Mouse (Mus musculus): ENCODE measurements at regions not wholly inside any gene's neighbourhood (a gene's known extent, or its start where the extent isn't known, plus 50 kb on each side); places are given as distances from the start of the nearest gene placed in this dataset.

DNA sequence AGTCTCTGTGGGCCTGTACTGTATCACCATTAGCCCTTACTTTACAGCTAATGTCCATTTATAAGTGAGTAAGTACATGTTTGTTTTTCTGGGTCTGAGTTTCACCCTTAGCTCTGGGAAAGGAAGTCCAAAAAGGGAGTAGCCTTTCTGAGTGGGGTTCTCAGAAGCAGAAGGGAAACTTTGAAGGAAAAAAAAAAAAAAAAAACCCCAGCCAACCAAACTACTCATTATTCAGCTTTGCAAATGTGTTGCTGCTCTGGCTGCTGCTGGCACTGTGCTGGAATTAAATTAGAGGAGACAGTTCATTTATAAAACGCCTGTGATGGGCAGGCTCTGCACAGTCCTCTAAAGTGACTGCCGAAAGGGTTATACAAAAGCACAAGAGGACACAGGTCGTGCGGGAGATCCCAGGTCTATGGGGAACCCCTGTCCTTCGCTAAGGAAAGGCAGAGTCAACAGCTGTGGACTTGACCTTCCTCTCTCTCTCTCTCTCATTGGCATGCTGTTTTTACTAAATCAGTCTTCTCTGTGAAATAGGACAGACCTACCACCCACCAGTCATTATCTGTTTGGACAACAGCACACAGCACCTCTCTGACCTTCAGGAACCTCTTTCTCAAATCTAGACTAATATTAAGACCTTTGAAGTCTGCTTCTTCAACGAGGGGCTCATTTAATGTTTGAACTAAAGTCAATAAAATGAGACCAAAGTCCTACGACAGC, 165.4 kb downstream of the Cd47 start:
- peak overlapping the region; percentile 10; the same call in 1 of the 2 replicates for H3K27ac ChIP-seq (ENCODE audit: insufficient read depth, low read depth, low read length)
- WGBS, result 11% methylated on average over 7 of the region's 7 CpGs
- no peak overlapping the region for H3K4me3 ChIP-seq (ENCODE audit: low read depth, low read length)
- H3K36me3 ChIP-seq (ENCODE audit: control insufficient read depth, insufficient read depth, low read length), result no peaks in the 10 kb centered on the region
- H3K27me3 ChIP-seq (ENCODE audit: control insufficient read depth, insufficient read depth, low read length), result no peaks in the 10 kb centered on the region
- no peak for TF ChIP-seq POLR2A (IDR thresholded peaks at IDR 0.05; ENCODE audit: low read depth, low read length)
- no peak for TF ChIP-seq CTCF (IDR thresholded peaks at IDR 0.05; ENCODE audit: extremely low read depth, insufficient read length, insufficient replicate concordance, low read depth, low read length)
- H3K4me1 ChIP-seq (ENCODE audit: control insufficient read depth, insufficient read depth, insufficient read length, low read length), result peaks cover 30% of the 10 kb centered on the region

DNA sequence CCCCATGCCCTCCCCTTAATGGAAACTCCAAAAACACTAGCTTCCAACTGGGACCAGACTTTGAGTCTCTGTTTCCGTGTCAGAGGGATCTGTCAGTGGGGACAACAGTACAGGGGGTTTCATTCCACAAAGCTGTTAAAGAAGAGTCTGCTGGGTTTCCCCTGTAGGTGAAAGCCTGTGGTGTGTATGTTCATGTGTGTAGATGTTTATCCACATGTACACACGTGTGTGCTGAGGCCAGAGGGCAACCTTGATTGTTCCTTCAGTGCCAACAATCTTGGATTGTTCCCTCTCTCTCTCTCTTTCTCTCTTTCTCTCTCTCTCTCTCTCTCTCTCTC, 165.9 kb downstream of the Cd47 start:
- no peaks in the 10 kb centered on the region for H3K36me3 ChIP-seq (ENCODE audit: control insufficient read depth, insufficient read depth, low read length)
- WGBS, result 16% methylated on average over 2 of the region's 2 CpGs
- no peak overlapping the region for H3K4me3 ChIP-seq (ENCODE audit: low read depth, low read length)
- no peaks in the 10 kb centered on the region for H3K27me3 ChIP-seq (ENCODE audit: control insufficient read depth, insufficient read depth, low read length)
- no peak overlapping the region for H3K27ac ChIP-seq (ENCODE audit: insufficient read depth, low read depth, low read length)
- peaks cover 30% of the 10 kb centered on the region for H3K4me1 ChIP-seq (ENCODE audit: control insufficient read depth, insufficient read depth, insufficient read length, low read length)
- no peak for TF ChIP-seq POLR2A (IDR thresholded peaks at IDR 0.05; ENCODE audit: low read depth, low read length)
- no peak for TF ChIP-seq CTCF (IDR thresholded peaks at IDR 0.05; ENCODE audit: extremely low read depth, insufficient read length, insufficient replicate concordance, low read depth, low read length)

DNA sequence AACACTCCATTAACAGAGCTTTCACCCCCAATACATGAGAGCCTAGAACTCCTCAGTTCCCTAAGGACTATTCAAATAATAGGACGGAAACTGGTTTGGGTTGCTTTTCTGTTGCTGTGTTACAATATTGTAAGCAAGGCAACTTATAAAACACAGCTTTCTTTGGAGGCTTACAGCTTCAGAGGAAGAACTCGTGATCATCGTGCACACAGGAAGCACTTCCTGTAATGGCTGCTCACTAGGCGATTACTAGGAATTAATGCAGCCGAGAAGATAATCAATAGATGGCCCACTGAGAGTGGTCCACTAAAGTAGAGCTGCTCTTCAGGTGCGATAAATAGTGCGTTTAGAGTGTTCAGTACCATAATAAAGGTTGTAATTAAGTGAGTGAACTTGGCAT, 166.8 kb downstream of the Cd47 start:
- TF ChIP-seq CTCF (IDR thresholded peaks at IDR 0.05; ENCODE audit: extremely low read depth, insufficient read length, insufficient replicate concordance, low read depth, low read length), result no peak
- no peak for TF ChIP-seq POLR2A (IDR thresholded peaks at IDR 0.05; ENCODE audit: low read depth, low read length)
- H3K27ac ChIP-seq (ENCODE audit: insufficient read depth, low read depth, low read length), result no peak overlapping the region
- WGBS, result 92% methylated on average over 7 of the region's 7 CpGs
- H3K36me3 ChIP-seq (ENCODE audit: control insufficient read depth, insufficient read depth, low read length), result no peaks in the 10 kb centered on the region
- H3K4me3 ChIP-seq (ENCODE audit: low read depth, low read length), result no peak overlapping the region
- no peaks in the 10 kb centered on the region for H3K27me3 ChIP-seq (ENCODE audit: control insufficient read depth, insufficient read depth, low read length)
- H3K4me1 ChIP-seq (ENCODE audit: control insufficient read depth, insufficient read depth, insufficient read length, low read length), result peaks cover 30% of the 10 kb centered on the region

DNA sequence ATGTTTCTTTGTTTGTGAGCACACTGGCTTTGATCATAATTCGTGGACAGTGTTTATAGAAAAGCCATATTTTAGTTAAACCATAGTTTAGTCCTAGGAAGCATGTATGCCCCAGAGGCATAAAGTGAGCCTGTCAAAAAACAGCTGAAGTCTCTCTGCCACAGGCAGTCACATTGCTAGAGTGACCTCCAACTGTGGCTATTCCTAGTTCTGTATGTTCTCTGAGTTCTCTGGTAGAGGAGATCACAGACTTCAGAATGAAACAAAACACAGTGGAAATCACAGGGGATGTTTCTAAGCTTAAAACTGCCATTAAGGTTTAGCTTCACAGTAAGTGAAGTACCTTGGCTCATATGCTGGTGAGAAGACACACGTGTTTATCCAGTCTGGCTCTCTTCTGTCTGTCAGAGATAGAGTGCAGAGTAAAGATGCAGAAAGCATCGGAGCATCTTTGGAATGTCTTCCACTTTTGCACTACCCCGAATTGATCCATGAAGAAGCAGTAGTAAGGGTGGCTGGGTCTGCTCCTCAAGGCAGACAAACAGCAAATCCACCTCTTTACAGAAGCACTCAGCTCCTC, 168.0 kb downstream of the Cd47 start:
- peaks cover 30% of the 10 kb centered on the region for H3K4me1 ChIP-seq (ENCODE audit: control insufficient read depth, insufficient read depth, insufficient read length, low read length)
- no peak overlapping the region for H3K4me3 ChIP-seq (ENCODE audit: low read depth, low read length)
- 82% methylated on average over 4 of the region's 4 CpGs for WGBS
- no peaks in the 10 kb centered on the region for H3K36me3 ChIP-seq (ENCODE audit: control insufficient read depth, insufficient read depth, low read length)
- TF ChIP-seq POLR2A (IDR thresholded peaks at IDR 0.05; ENCODE audit: low read depth, low read length) (no peak), CTCF (IDR thresholded peaks at IDR 0.05; ENCODE audit: extremely low read depth, insufficient read length, insufficient replicate concordance, low read depth, low read length) (no peak)
- H3K27me3 ChIP-seq (ENCODE audit: control insufficient read depth, insufficient read depth, low read length), result no peaks in the 10 kb centered on the region
- H3K27ac ChIP-seq (ENCODE audit: insufficient read depth, low read depth, low read length), result no peak overlapping the region

DNA sequence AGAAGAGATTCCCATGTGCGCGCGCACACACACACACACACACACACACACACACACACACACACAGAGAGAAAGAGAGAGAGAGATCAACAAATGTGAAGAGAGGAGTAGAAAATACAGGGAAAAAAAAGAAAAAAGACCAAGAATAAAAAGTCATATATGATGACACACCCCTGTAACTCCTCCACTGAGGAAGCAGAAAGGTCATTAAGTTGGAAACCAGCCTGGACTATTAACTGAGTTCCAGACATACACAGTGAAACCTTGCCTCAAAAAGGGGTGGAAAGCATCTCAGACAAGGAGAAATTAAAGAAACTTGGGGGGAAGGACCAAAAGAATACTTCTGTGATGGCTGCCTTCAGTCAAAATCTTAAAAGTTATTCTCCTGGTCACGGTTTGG, 168.7 kb downstream of the Cd47 start:
- Histone ChIP-seq H3K36me3 (ENCODE audit: control insufficient read depth, insufficient read depth, low read length) (no peaks in the 10 kb centered on the region), H3K4me1 (ENCODE audit: control insufficient read depth, insufficient read depth, insufficient read length, low read length) (peaks cover 30% of the 10 kb centered on the region), H3K4me3 (ENCODE audit: low read depth, low read length) (no peak overlapping the region), H3K27ac (ENCODE audit: insufficient read depth, low read depth, low read length) (no peak overlapping the region), H3K27me3 (ENCODE audit: control insufficient read depth, insufficient read depth, low read length) (no peaks in the 10 kb centered on the region)
- TF ChIP-seq CTCF (IDR thresholded peaks at IDR 0.05; ENCODE audit: extremely low read depth, insufficient read length, insufficient replicate concordance, low read depth, low read length), result no peak
- no peak for TF ChIP-seq POLR2A (IDR thresholded peaks at IDR 0.05; ENCODE audit: low read depth, low read length)
- 92% methylated on average over 4 of the region's 4 CpGs for WGBS

DNA sequence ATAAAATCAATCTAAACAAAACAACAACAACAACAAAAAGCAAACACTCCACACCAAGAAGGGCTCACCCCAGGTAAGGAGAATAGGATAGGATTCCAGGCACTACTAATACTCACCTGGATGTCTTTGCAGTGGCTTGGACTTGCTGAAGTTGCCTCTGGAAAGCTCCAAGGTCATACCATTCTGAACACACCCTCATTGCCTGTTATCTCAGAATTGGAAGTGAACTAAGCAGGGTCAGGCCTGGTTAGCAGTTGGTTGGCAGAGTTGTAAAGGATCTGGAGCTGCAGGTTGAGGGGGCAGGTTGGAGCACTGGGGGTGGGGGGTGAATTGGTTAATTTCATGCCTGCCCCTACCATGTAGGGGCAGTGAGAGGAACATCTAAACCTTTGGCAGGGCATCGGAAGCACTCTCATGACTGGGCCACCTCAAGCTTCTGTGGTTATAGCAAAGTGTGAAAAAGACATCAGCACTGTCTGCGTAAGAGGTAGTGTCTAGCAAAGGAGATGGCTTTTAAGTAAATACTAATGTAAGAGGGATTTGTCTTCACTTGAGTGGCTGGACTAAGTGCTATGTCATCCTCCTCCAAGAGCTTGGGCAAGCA, 169.5 kb downstream of the Cd47 start:
- Histone ChIP-seq H3K27ac (ENCODE audit: insufficient read depth, low read depth, low read length) (peak overlapping the region; percentile 66), H3K4me3 (ENCODE audit: low read depth, low read length) (no peak overlapping the region), H3K36me3 (ENCODE audit: control insufficient read depth, insufficient read depth, low read length) (no peaks in the 10 kb centered on the region), H3K4me1 (ENCODE audit: control insufficient read depth, insufficient read depth, insufficient read length, low read length) (peaks cover 24% of the 10 kb centered on the region; the same call in 1 of the 2 replicates), H3K27me3 (ENCODE audit: control insufficient read depth, insufficient read depth, low read length) (no peaks in the 10 kb centered on the region)
- 86% methylated on average over 2 of the region's 2 CpGs for WGBS
- TF ChIP-seq POLR2A (IDR thresholded peaks at IDR 0.05; ENCODE audit: low read depth, low read length) (no peak), CTCF (IDR thresholded peaks at IDR 0.05; ENCODE audit: extremely low read depth, insufficient read length, insufficient replicate concordance, low read depth, low read length) (no peak)

DNA sequence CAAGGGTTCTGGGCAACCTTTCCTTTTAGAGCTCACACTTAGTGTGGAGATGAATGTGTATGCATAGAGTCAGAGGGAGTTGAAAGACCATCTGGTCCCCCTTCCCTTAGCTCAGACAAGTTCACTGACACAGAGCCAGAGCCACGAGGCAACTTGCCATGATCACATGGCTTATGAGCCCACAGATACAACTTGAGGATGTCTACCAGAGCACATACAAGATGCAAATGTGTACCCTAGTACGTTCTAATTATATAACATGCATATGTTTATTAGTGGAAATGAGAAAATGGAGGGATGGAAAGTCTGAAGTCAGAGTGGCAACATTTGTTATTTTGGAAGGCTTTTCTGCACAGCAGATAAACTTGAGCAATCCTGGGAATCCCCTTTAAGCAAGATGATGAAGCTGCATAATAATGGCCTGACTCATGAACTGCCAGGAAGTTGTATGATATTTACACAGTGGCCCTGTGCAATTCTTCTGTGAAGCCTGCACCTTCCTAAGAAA, 170.0 kb downstream of the Cd47 start:
- H3K27ac ChIP-seq (ENCODE audit: insufficient read depth, low read depth, low read length), result peak overlapping the region; percentile 66
- H3K4me1 ChIP-seq (ENCODE audit: control insufficient read depth, insufficient read depth, insufficient read length, low read length), result peaks cover 19% of the 10 kb centered on the region; the same call in 1 of the 2 replicates

More for the DNA sequence above, 170.0 kb downstream of the Cd47 start:
- H3K4me3 ChIP-seq (ENCODE audit: low read depth, low read length), result no peak overlapping the region
- 50% methylated on average over 2 of the region's 2 CpGs for WGBS
- TF ChIP-seq POLR2A (IDR thresholded peaks at IDR 0.05; ENCODE audit: low read depth, low read length), result no peak
- TF ChIP-seq CTCF (IDR thresholded peaks at IDR 0.05; ENCODE audit: extremely low read depth, insufficient read length, insufficient replicate concordance, low read depth, low read length), result no peak
- no peaks in the 10 kb centered on the region for H3K27me3 ChIP-seq (ENCODE audit: control insufficient read depth, insufficient read depth, low read length)
- H3K36me3 ChIP-seq (ENCODE audit: control insufficient read depth, insufficient read depth, low read length), result no peaks in the 10 kb centered on the region
